Mouse (Mus musculus): Measurements from ENCODE around the gene Hnf4a.

- TF ChIP-seq POLR2A (IDR thresholded peaks at IDR 0.05; ENCODE audit: extremely low read depth, insufficient read depth, low read length) (no peak), CTCF (IDR thresholded peaks at IDR 0.05; ENCODE audit: extremely low read depth, insufficient read depth, low read length) (no peak)
Observed at GRCm38 (mm10) chr2:163533226-163533625, 26.6 kb downstream of the Hnf4a start.

Data from cortical plate, adult 2 months (tissue).